Comparison of ENCODE assay signal across 17 mouse cellular contexts in genomic region chr17:11417150-11417549, GRCm38 (mm10).
"Had no signal": no experiment of that assay in that cellular context is flagged by ENCODE, and none has a peak within 500 bp of the region (broad histone marks: within the 10 kb centered on the region; RNA-seq: fewer than 3 reads in every experiment).

No protein-coding gene starts in this region.

- H3K27ac ChIP-seq: lung, embryonic 15.5 days; macrophage; midbrain, embryonic 12.5 days; neural tube, embryonic 12.5 days; stomach, embryonic 15.5 days; stomach, postnatal 0 days had no signal

- H3K36me3 ChIP-seq: lung, embryonic 15.5 days; midbrain, embryonic 12.5 days; neural tube, embryonic 12.5 days; stomach, embryonic 15.5 days had no signal

- DNase-seq: liver, postnatal 0 days; lung, adult 2 months; lung, postnatal 14 days; lung, postnatal 36 days; midbrain, embryonic 14.5 days; right cerebral cortex, postnatal 14 days; thymus, adult 2 months; thymus, postnatal 25 days; thymus, postnatal 4 days had no signal

- H3K27me3 ChIP-seq: lung, embryonic 15.5 days; megakaryocyte, embryonic 14.5 days; midbrain, embryonic 12.5 days; neural tube, embryonic 12.5 days; stomach, embryonic 15.5 days had no signal

- H3K4me1 ChIP-seq: megakaryocyte, embryonic 14.5 days; neural tube, embryonic 12.5 days; stomach, embryonic 15.5 days had no signal

- H3K4me3 ChIP-seq: lung, embryonic 15.5 days; megakaryocyte, embryonic 14.5 days; midbrain, embryonic 12.5 days; neural tube, embryonic 12.5 days; stomach, embryonic 15.5 days had no signal

- H3K9ac ChIP-seq: liver, postnatal 0 days; lung, embryonic 15.5 days; midbrain, embryonic 12.5 days; neural tube, embryonic 12.5 days; stomach, embryonic 15.5 days had no signal

- H3K4me2 ChIP-seq: lung, embryonic 15.5 days; midbrain, embryonic 12.5 days; neural tube, embryonic 12.5 days; stomach, embryonic 15.5 days had no signal

- ATAC-seq: liver, postnatal 0 days; lung, postnatal 0 days had no signal

- H3K9me3 ChIP-seq: lung, embryonic 15.5 days; megakaryocyte, embryonic 14.5 days; midbrain, embryonic 12.5 days; neural tube, embryonic 12.5 days; stomach, embryonic 15.5 days had no signal
